Mouse (Mus musculus): ENCODE measurements around the gene Tbxa2r. TPM values are rescaled to one million over a fixed set of nuclear protein-coding genes. Genes with fewer than 3 reads are reported as not detected.

The Tbxa2r gene
- polyA plus RNA-seq, 1 experiment from 2014 or later: 13.6 TPM

DNA sequence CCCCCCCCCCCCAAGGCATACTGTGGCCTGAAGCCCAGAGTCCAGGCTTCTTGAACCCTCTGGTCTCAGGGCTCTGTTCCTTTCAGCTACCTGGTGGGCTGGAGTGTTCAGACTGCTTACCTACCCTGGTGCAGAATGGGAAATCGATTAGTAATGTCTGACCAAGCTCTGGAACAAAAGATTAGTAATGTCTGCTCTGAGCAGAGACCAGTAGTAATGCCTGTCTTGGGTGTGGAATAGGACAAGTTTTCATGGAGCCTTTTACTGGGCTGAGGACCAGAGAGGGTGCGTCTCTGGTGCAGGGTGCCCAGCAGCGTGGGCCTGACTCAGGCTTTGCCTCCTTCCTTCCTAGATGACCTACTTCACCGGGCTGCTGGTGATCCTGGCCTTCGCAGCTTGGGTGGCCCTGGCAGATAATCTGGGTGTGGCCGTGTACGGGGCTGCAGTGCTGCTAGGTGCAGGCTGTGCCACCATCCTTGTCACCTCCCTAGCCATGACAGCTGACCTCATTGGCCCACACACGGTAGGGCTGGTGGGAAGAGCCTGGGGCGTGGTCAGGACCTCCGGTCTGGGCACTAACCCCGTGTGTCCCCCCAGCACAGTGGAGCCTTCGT, 33.9 kb downstream of the Tbxa2r start:
- no peak for ATAC-seq (ENCODE audit: extremely low read depth, insufficient number of reproducible peaks, low FRiP score, low TSS enrichment)
- H3K4me1 ChIP-seq: peaks cover 97% of the 10 kb centered on the region
- H3K36me3 ChIP-seq: peaks cover 32% of the 10 kb centered on the region
- H3K4me3 ChIP-seq: peak overlapping the region; percentile 52; the same call in 1 of the 2 replicates
- 30% methylated on average over 12 of the region's 12 CpGs for WGBS
- no peaks in the 10 kb centered on the region for H3K9me3 ChIP-seq
- H3K27me3 ChIP-seq (replicated peaks): peaks cover 7% of the 10 kb centered on the region; the same call in 1 of the 2 replicates
- peak overlapping the region; percentile 81 for H3K4me2 ChIP-seq
- H3K27ac ChIP-seq (replicated peaks): peak overlapping the region; percentile 96
- H3K9ac ChIP-seq: peak overlapping the region; percentile 83

DNA sequence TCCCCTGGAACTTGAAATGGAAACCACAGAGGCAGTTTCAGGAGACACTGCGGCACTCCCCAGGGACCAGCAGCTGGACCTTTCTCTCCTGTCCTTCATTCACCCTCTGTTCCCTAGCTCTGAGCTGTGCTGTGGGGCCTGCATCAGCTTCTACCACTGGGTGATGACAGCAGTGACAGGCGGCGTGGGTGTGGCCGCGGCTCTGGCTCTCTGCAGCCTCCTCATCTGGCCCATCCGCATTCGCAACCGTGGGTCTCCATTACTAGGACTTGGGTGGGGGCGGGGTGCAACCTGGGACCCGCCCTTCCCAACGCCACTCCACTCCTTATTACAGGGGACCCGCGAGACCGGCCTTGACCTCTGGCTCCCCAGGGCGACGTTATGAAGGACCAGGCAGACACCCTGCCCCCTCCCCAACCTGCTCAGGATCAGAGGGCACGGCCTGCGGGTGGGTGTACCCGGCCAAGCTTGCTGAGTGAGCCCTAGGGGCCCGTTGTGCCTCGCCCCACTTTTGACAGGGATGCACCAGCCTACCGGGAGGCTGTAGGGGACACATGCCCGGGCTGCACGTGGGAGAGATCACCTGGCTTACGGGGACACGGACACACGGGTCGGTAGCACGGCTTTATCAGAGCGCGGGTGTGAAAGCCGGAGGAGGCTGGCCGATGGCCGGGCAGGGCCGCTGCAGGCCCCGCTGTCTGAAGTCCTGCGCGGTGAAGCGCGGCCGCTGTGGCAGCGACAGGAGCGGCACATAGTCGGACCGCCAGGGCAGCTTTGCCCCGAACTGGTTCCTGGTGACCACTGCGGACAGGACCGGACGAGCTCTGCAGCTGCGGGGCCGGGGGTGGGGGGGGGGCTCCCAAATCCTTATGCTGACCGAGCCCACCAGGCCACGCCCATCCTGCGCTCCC, 35.2 kb downstream of the Tbxa2r start:
- H3K36me3 ChIP-seq: peaks cover 45% of the 10 kb centered on the region
- ATAC-seq (ENCODE audit: extremely low read depth, insufficient number of reproducible peaks, low FRiP score, low TSS enrichment): peak; percentile 49; the same call in 1 of the 2 replicates
- H3K4me3 ChIP-seq: peak overlapping the region; percentile 52
- H3K9ac ChIP-seq: peak overlapping the region; percentile 83
- H3K27me3 ChIP-seq (replicated peaks): peaks cover 7% of the 10 kb centered on the region; the same call in 1 of the 2 replicates
- H3K4me1 ChIP-seq: peaks cover 86% of the 10 kb centered on the region
- 5% methylated on average over 54 of the region's 54 CpGs for WGBS
- H3K9me3 ChIP-seq: no peaks in the 10 kb centered on the region
- H3K4me2 ChIP-seq: peak overlapping the region; percentile 81
- peak overlapping the region; percentile 96 for H3K27ac ChIP-seq (replicated peaks)

DNA sequence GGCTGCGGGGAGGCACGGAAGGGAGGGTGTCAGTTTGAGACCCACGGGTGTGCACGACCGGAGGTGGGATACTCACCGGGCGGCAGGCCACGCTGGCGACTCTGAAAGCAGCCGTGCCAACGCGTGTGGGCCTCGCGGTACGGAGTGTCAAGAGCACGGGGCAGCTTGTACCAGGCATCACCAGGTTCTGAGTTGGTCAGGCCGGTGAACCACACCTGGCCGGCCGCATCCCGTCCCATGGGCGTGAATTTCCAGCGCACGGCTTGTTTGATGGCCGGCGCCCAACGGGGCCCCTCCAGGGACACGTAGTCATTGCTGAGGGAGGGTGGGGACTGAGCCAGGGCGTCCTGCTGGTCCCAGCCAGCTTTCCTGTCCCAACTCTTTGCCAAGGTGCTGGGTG, 36.1 kb downstream of the Tbxa2r start:
- no peaks in the 10 kb centered on the region for H3K9me3 ChIP-seq
- H3K27ac ChIP-seq (replicated peaks): peak overlapping the region; percentile 32; the same call in 1 of the 2 replicates
- H3K36me3 ChIP-seq: peaks cover 54% of the 10 kb centered on the region
- peaks cover 76% of the 10 kb centered on the region for H3K4me1 ChIP-seq
- ATAC-seq (ENCODE audit: extremely low read depth, insufficient number of reproducible peaks, low FRiP score, low TSS enrichment): no peak
- H3K4me3 ChIP-seq: peak overlapping the region; percentile 52
- H3K27me3 ChIP-seq (replicated peaks): peaks cover 7% of the 10 kb centered on the region; the same call in 1 of the 2 replicates
- 18% methylated on average over 28 of the region's 28 CpGs for WGBS
- H3K9ac ChIP-seq: peak overlapping the region; percentile 83
- peak overlapping the region; percentile 81 for H3K4me2 ChIP-seq

- no peak for ATAC-seq (ENCODE audit: extremely low read depth, insufficient number of reproducible peaks, low FRiP score, low TSS enrichment)
- peak overlapping the region; percentile 83 for H3K9ac ChIP-seq
- H3K9me3 ChIP-seq: no peaks in the 10 kb centered on the region
- peaks cover 7% of the 10 kb centered on the region; the same call in 1 of the 2 replicates for H3K27me3 ChIP-seq (replicated peaks)
- WGBS: 35% methylated on average over 4 of the region's 4 CpGs
- peaks cover 58% of the 10 kb centered on the region for H3K36me3 ChIP-seq
- peak overlapping the region; percentile 32; the same call in 1 of the 2 replicates for H3K27ac ChIP-seq (replicated peaks)
- peak overlapping the region; percentile 81 for H3K4me2 ChIP-seq
- peak overlapping the region; percentile 52 for H3K4me3 ChIP-seq
- H3K4me1 ChIP-seq: peaks cover 72% of the 10 kb centered on the region
These were observed 36.5 kb downstream of the Tbxa2r start for GRCm38 (mm10) chr10:81365073-81365472.

GRCm38 (mm10) chr10:81365672-81366476, 37.3 kb downstream of the Tbxa2r start, which contains the start of gene 4930404N11Rik:
4930404N11Rik (minus strand) TSS chr10:81365816.
- Histone ChIP-seq H3K4me1 (peaks cover 64% of the 10 kb centered on the region), H3K27ac (replicated peaks) (peak within 1 kb of the TSS; percentile 32; the same call in 1 of the 2 replicates), H3K9me3 (no peaks in the 10 kb centered on the region), H3K9ac (peak within 1 kb of the TSS; percentile 83), H3K36me3 (peaks cover 65% of the 10 kb centered on the region), H3K27me3 (replicated peaks) (peaks cover 7% of the 10 kb centered on the region; the same call in 1 of the 2 replicates), H3K4me2 (peak within 1 kb of the TSS; percentile 81), H3K4me3 (peak within 1 kb of the TSS; percentile 52)
- 26% methylated on average over 12 of the region's 12 CpGs for WGBS
- ATAC-seq (ENCODE audit: extremely low read depth, insufficient number of reproducible peaks, low FRiP score, low TSS enrichment): no peak

- H3K27me3 ChIP-seq (replicated peaks): peaks cover 7% of the 10 kb centered on the region; the same call in 1 of the 2 replicates
- H3K27ac ChIP-seq (replicated peaks): no peak overlapping the region; the same call in 1 of the 2 replicates
- H3K4me3 ChIP-seq: no peak overlapping the region
- H3K9me3 ChIP-seq: no peaks in the 10 kb centered on the region
- no peak overlapping the region for H3K4me2 ChIP-seq
- no peak for ATAC-seq (ENCODE audit: extremely low read depth, insufficient number of reproducible peaks, low FRiP score, low TSS enrichment)
- H3K9ac ChIP-seq: peak overlapping the region; percentile 62
- peaks cover 56% of the 10 kb centered on the region for H3K4me1 ChIP-seq
- WGBS: 77% methylated on average over 6 of the region's 6 CpGs
- peaks cover 65% of the 10 kb centered on the region for H3K36me3 ChIP-seq
These were observed 38.1 kb downstream of the Tbxa2r start for GRCm38 (mm10) chr10:81366477-81367206.

GRCm38 (mm10) chr10:81367207-81367495, 38.6 kb downstream of the Tbxa2r start:
- H3K9me3 ChIP-seq: no peaks in the 10 kb centered on the region
- WGBS: 90% methylated on average over 6 of the region's 6 CpGs
- no peak overlapping the region for H3K4me2 ChIP-seq
- H3K4me3 ChIP-seq: no peak overlapping the region
- H3K4me1 ChIP-seq: peaks cover 51% of the 10 kb centered on the region
- no peak overlapping the region; the same call in 1 of the 2 replicates for H3K9ac ChIP-seq
- ATAC-seq (ENCODE audit: extremely low read depth, insufficient number of reproducible peaks, low FRiP score, low TSS enrichment): no peak
- H3K27ac ChIP-seq (replicated peaks): no peak overlapping the region
- peaks cover 65% of the 10 kb centered on the region for H3K36me3 ChIP-seq
- peaks cover 7% of the 10 kb centered on the region; the same call in 1 of the 2 replicates for H3K27me3 ChIP-seq (replicated peaks)

DNA sequence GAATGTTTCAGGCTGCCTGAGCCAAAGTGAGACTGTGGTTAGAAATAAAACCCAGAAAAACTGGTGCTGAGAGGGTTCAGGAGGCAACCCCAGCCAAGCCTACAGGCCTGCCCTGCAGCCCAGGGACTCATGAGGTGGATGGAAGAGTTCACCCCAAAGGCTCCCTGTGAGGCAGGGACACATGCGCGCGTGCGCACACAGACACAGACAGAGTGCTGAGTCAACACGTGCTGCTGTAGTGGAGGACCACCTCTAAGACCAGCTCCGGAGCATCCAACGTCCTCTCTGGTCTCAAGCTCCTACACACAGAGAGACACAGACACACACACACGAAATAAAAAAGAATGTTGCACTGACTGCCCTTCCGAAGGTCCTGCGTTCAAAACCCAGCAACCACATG, 46.8 kb downstream of the Tbxa2r start:
- peaks cover 61% of the 10 kb centered on the region for H3K36me3 ChIP-seq

DNA sequence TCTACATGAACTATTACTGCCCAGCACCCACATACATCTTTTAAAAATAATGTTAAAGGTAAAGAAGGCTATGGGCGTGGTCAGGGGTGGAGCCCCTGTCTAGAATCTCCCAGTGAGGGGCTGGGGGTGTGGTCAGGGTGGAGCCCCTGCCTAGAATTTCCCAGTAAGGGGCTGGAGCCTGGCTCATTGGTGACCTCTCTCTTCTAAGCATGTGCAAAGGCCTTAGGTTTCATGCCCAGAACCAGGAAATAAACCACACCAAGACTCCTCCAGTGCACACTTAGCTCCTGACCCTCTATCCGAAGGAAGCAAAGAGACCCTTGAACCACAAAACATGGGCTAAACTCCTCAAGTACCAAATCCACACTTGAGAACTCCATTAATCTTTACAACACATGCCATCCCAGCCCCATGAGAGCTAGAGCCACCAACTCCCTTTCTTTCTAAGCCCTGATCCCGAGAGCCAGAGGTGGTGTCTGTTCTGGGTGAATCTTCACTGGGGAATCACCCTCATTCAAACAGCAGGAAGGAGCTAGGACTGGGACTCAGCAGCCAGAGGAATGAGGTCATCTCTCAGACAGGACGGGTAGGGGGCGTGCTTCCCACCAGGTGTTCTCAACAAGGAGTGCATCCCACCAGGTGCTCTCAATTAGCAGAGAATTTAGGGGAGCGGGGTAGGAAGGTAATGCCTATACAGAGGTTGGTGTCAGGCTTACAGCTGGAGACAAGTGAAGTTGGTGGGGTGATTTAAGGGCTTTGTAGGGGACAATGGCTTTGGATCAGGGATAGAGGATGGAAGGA, 48.2 kb downstream of the Tbxa2r start:
- peak overlapping the region; percentile 84 for H3K4me2 ChIP-seq
- peak overlapping the region; percentile 77 for H3K27ac ChIP-seq (replicated peaks)
- ATAC-seq (ENCODE audit: extremely low read depth, insufficient number of reproducible peaks, low FRiP score, low TSS enrichment): no peak
- H3K9ac ChIP-seq: peak overlapping the region; percentile 97
- peak overlapping the region; percentile 83 for H3K4me3 ChIP-seq
- H3K9me3 ChIP-seq: no peaks in the 10 kb centered on the region
- H3K4me1 ChIP-seq: peaks cover 39% of the 10 kb centered on the region
- WGBS: 36% methylated on average over 6 of the region's 6 CpGs
- peaks cover 47% of the 10 kb centered on the region for H3K36me3 ChIP-seq
- no peaks in the 10 kb centered on the region for H3K27me3 ChIP-seq (replicated peaks)

More for the DNA sequence above, 46.8 kb downstream of the Tbxa2r start:
- WGBS: 89% methylated on average over 10 of the region's 10 CpGs
- no peaks in the 10 kb centered on the region for H3K9me3 ChIP-seq
- peaks cover 37% of the 10 kb centered on the region for H3K4me1 ChIP-seq
- no peak for ATAC-seq (ENCODE audit: extremely low read depth, insufficient number of reproducible peaks, low FRiP score, low TSS enrichment)
- peak overlapping the region; percentile 84; the same call in 1 of the 2 replicates for H3K4me2 ChIP-seq
- no peaks in the 10 kb centered on the region for H3K27me3 ChIP-seq (replicated peaks)
- H3K27ac ChIP-seq (replicated peaks): no peak overlapping the region
- no peak overlapping the region for H3K9ac ChIP-seq
- no peak overlapping the region for H3K4me3 ChIP-seq

DNA sequence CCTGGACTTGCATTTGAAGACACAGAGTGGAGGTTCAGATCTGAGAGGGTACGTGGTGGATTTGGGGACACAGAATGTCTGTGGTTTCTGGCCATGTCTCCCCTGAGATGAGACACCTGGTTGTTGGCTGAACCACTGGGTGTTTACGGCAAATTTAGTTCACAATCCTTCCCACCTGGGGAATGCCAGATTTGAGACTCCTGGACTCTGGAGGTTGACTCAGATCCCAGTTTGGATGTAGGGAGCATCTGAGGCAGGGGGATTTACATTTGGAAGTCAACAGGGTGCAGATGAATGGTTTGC, 48.8 kb downstream of the Tbxa2r start:
- no peaks in the 10 kb centered on the region for H3K9me3 ChIP-seq
- peaks cover 41% of the 10 kb centered on the region for H3K36me3 ChIP-seq
- H3K4me3 ChIP-seq: peak overlapping the region; percentile 83
- peaks cover 44% of the 10 kb centered on the region for H3K4me1 ChIP-seq
- H3K27ac ChIP-seq (replicated peaks): peak overlapping the region; percentile 77
- H3K27me3 ChIP-seq (replicated peaks): no peaks in the 10 kb centered on the region
- H3K4me2 ChIP-seq: peak overlapping the region; percentile 84
- no peak for ATAC-seq (ENCODE audit: extremely low read depth, insufficient number of reproducible peaks, low FRiP score, low TSS enrichment)
- 50% methylated on average over 2 of the region's 2 CpGs for WGBS
- peak overlapping the region; percentile 97 for H3K9ac ChIP-seq

All from heart, embryonic 13.5 days (tissue).